Mouse (Mus musculus) CH12.LX (cell line): ENCODE results near the gene Inppl1. TPM values are rescaled to one million over a fixed set of nuclear protein-coding genes. Genes with fewer than 3 reads are reported as not detected.

Source experiments
- DNase-seq: peaks from one replicate; pipeline ENCODE4 v3.0.0-alpha.2; 2013; ENCODE audit errors: extremely low read depth
- H3K27ac ChIP-seq: 2 replicates; pipeline ENCODE4 v1.5.1; 2012; ENCODE audit warnings: low read depth, mild to moderate bottlenecking, control low read depth, moderate library complexity; ENCODE audit not compliant: insufficient read depth
- H3K27me3 ChIP-seq: replicated peaks from 2 replicates; pipeline ENCODE3; 2012; ENCODE audit warnings: inconsistent platforms
- H3K36me3 ChIP-seq, 2 experiments: replicated peaks in 1 of 2; 2 replicates each; pipeline versions ENCODE3 to v1.6.1; 2012; ENCODE audit warnings: inconsistent platforms in 1 of 2, low read length in 1 of 2, mild to moderate bottlenecking in 1 of 2, mixed read lengths in 1 of 2, moderate library complexity in 1 of 2; ENCODE audit not compliant: control insufficient read depth in 1 of 2, insufficient read depth in 1 of 2
- H3K4me1 ChIP-seq, 2 experiments: 2 replicates each; pipeline ENCODE4 v1.6.1; 2012; ENCODE audit warnings: inconsistent platforms in 1 of 2, moderate library complexity in 1 of 2; ENCODE audit not compliant: insufficient read depth in 2 of 2, control insufficient read depth in 1 of 2
- H3K4me2 ChIP-seq: 2 replicates; pipeline ENCODE4 v1.6.1; 2012; ENCODE audit warnings: low read depth, mild to moderate bottlenecking, control low read depth; ENCODE audit not compliant: poor library complexity, insufficient read depth, severe bottlenecking
- H3K4me3 ChIP-seq, 3 experiments: fragments of 150-350 bp in 1 of 3; sonication (generic) in 1 of 3; replicated peaks in 1 of 3; 2 replicates each; pipeline versions ENCODE3 to v1.5.1; 2011 to 2012; ENCODE audit warnings: low read depth in 2 of 3, low read length in 2 of 3, mild to moderate bottlenecking in 2 of 3, moderate library complexity in 2 of 3, control low read depth in 1 of 3, improper control_type of control experiment in 1 of 3, inconsistent platforms in 1 of 3, mixed read lengths in 1 of 3; ENCODE audit not compliant: poor library complexity in 1 of 3
- H3K79me2 ChIP-seq: replicated peaks from 2 replicates; pipeline ENCODE4 v1.6.1; 2012; ENCODE audit warnings: mild to moderate bottlenecking, moderate library complexity; ENCODE audit not compliant: control insufficient read depth, poor library complexity, insufficient read depth, severe bottlenecking; ENCODE audit errors: extremely low read depth
- H3K9ac ChIP-seq: 2 replicates; pipeline ENCODE4 v1.6.1; 2012; ENCODE audit warnings: low read depth, mild to moderate bottlenecking, control low read depth, moderate library complexity; ENCODE audit not compliant: insufficient read depth
- H3K9me3 ChIP-seq: replicated peaks from 2 replicates; pipeline ENCODE3; 2012; ENCODE audit warnings: low read length, inconsistent platforms, mixed read lengths
- BHLHE40 ChIP-seq: IDR thresholded peaks from 2 replicates; pipeline ENCODE4 v1.6.1; 2011; ENCODE audit warnings: mild to moderate bottlenecking, low read depth, low read length, improper control_type of control experiment
- CHD1 ChIP-seq: IDR thresholded peaks from 2 replicates; pipeline ENCODE4 v1.6.1; 2012; ENCODE audit warnings: low read depth, low read length, improper control_type of control experiment, inconsistent platforms
- CHD2 ChIP-seq: IDR thresholded peaks from 2 replicates; pipeline ENCODE4 v1.6.1; 2011; ENCODE audit warnings: low read length, improper control_type of control experiment
- E2F4 ChIP-seq: IDR thresholded peaks from 2 replicates; pipeline ENCODE4 v1.6.1; 2011; ENCODE audit warnings: low read depth, low read length, improper control_type of control experiment; ENCODE audit not compliant: insufficient replicate concordance
- EP300 ChIP-seq: IDR thresholded peaks from 2 replicates; pipeline ENCODE4 v1.6.1; 2011; ENCODE audit warnings: low read length, improper control_type of control experiment
- IRF4 ChIP-seq: IDR thresholded peaks from 2 replicates; pipeline ENCODE4 v1.6.1; 2014; ENCODE audit warnings: low read depth, mild to moderate bottlenecking, inconsistent platforms, low read length, improper control_type of control experiment
- JUND ChIP-seq: conservative IDR thresholded peaks from 2 replicates; pipeline ENCODE4 v1.6.1; 2011; ENCODE audit warnings: low read depth, low read length, improper control_type of control experiment
- KAT2A ChIP-seq: IDR thresholded peaks from 2 replicates; pipeline ENCODE4 v1.6.1; 2012; ENCODE audit warnings: low read length, improper control_type of control experiment, inconsistent platforms; ENCODE audit not compliant: insufficient replicate concordance
- MAX ChIP-seq: IDR thresholded peaks from 2 replicates; pipeline ENCODE4 v1.6.1; 2011; ENCODE audit warnings: low read length, improper control_type of control experiment
- MEF2A ChIP-seq: IDR thresholded peaks from 2 replicates; pipeline ENCODE4 v1.6.1; 2014; ENCODE audit warnings: low read depth, mild to moderate bottlenecking, inconsistent platforms, low read length, improper control_type of control experiment, borderline replicate concordance
- MYC ChIP-seq: IDR thresholded peaks from 2 replicates; pipeline ENCODE4 v1.6.1; 2011; ENCODE audit warnings: low read depth, mild to moderate bottlenecking, improper control_type of control experiment, low read length
- NELFE ChIP-seq: IDR thresholded peaks from 2 replicates; pipeline ENCODE4 v1.6.1; 2011; ENCODE audit warnings: low read depth, low read length, improper control_type of control experiment
- NRF1 ChIP-seq: IDR thresholded peaks from 2 replicates; pipeline ENCODE4 v1.6.1; 2014; ENCODE audit warnings: low read depth, mild to moderate bottlenecking, inconsistent platforms, low read length, improper control_type of control experiment, moderate library complexity
- POLR2A ChIP-seq: IDR thresholded peaks from 2 replicates; pipeline ENCODE4 v1.6.1; 2011; ENCODE audit warnings: low read depth, mild to moderate bottlenecking, improper control_type of control experiment, low read length
- RAD21 ChIP-seq: IDR thresholded peaks from 2 replicates; pipeline ENCODE4 v1.6.1; 2011; ENCODE audit warnings: low read depth, mild to moderate bottlenecking, low read length, improper control_type of control experiment, moderate library complexity
- SMC3 ChIP-seq: IDR thresholded peaks from 2 replicates; pipeline ENCODE4 v1.6.1; 2011; ENCODE audit warnings: low read depth, low read length, improper control_type of control experiment
- TBP ChIP-seq: conservative IDR thresholded peaks from 2 replicates; pipeline ENCODE4 v1.6.1; 2011; ENCODE audit warnings: low read depth, low read length, improper control_type of control experiment
- TCF12 ChIP-seq: IDR thresholded peaks from 2 replicates; pipeline ENCODE4 v1.6.1; 2014; ENCODE audit warnings: low read depth, mild to moderate bottlenecking, inconsistent platforms, low read length, improper control_type of control experiment
- ZC3H11A ChIP-seq: IDR thresholded peaks from 2 replicates; pipeline ENCODE4 v1.6.1; 2012; ENCODE audit warnings: low read depth, mild to moderate bottlenecking, inconsistent platforms, low read length, improper control_type of control experiment
- ZKSCAN1 ChIP-seq: IDR thresholded peaks from 2 replicates; pipeline ENCODE4 v1.6.1; 2012; ENCODE audit warnings: low read depth, inconsistent platforms, low read length, improper control_type of control experiment, borderline replicate concordance
- ZNF384 ChIP-seq: IDR thresholded peaks from 2 replicates; pipeline ENCODE4 v1.6.1; 2012; ENCODE audit warnings: low read depth, low read length, improper control_type of control experiment, inconsistent platforms
- dilution Hi-C: fragments of 300-500 bp; cut with MboI; formaldehyde crosslinking; loops from 2 replicates; pipeline ENCODE4 v1.14.3; 2020; ENCODE audit warnings: low sequenced_read_pairs; ENCODE audit not compliant: extremely low pct_unique_long_range_greater_than_20kb, extremely low pct_ligation_motif_present
- in situ Hi-C: fragments of 300-500 bp; cut with MboI; formaldehyde crosslinking; loops from 3 replicates; pipeline ENCODE4 v1.14.3; 2019; ENCODE audit warnings: low sequenced_read_pairs, low pct_ligation_motif_present, low pct_unique_long_range_greater_than_20kb, mixed read lengths
- polyA plus RNA-seq: library from polyadenylated mRNA; unstranded; fragments of >175 nt; gene quantifications from 2 replicates; pipeline ENCODE4 v1.2.1, GENCODE M21; 2012; ENCODE audit warnings: low read depth; ENCODE audit not compliant: insufficient read length
- total RNA-seq, 2 experiments: library from RNA; depleted of rRNA; stranded (reverse); fragments of 300-350 nt in 1 of 2; fragments of >200 nt in 1 of 2; gene quantifications; 2 replicates each; pipeline ENCODE4 v1.2.3; 2012 to 2014

Gene Inppl1
- total and polyA plus RNA-seq, 3 experiments: 27.3 to 44.3 (median 37.9) TPM

DNA sequence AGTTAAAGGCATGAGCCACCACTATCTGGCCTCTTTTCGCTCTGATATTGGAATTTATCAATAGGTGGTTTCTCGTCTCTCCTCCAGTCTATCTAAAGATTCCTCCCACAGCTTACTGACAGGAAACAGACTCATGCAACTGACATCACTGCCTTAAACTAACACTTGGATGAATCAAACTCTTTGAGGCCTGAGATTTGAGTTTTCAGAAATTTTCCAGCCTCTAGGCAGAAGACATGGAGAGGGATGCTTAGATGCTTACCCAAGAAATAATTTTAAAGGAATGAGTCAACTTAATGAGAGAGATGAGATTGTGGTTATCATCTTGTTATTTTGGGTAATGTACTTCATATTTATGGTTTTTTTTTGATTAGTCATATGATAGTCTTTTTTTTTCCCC lies 15.8 kb upstream of the Inppl1 start:
- in situ Hi-C loops (no loop called here), dilution Hi-C loops (no loop called here)
- peaks cover 4 to 28% of the 10 kb centered on the region in 2 experiments; a peak in 3 of 4 replicates for H3K4me1 ChIP-seq
- H3K9ac ChIP-seq: no peak overlapping the region
- no peaks in the 10 kb centered on the region for H3K27me3 ChIP-seq
- H3K9me3 ChIP-seq: no peaks in the 10 kb centered on the region
- H3K4me3 ChIP-seq: no peak overlapping the region
- no peaks in the 10 kb centered on the region for H3K36me3 ChIP-seq
- TF ChIP-seq MAX: no peak
- TF ChIP-seq JUND: no peak
- TF ChIP-seq IRF4: no peak
- no peak for TF ChIP-seq ZNF384
- no peak for TF ChIP-seq CHD1
- no peak for TF ChIP-seq E2F4
- TF ChIP-seq TBP: no peak
- no peak for TF ChIP-seq TCF12
- no peak for TF ChIP-seq BHLHE40
- no peak for TF ChIP-seq NELFE
- no peak for TF ChIP-seq KAT2A
- no peak for TF ChIP-seq ZKSCAN1
- no peak for TF ChIP-seq RAD21
- TF ChIP-seq NRF1: no peak
- TF ChIP-seq, all 38 proteins: peak for 0
- Histone ChIP-seq H3K79me2 (no peaks in the 10 kb centered on the region), H3K27ac (no peak overlapping the region), H3K4me2 (no peak overlapping the region)
- DNase-seq: no peak

DNA sequence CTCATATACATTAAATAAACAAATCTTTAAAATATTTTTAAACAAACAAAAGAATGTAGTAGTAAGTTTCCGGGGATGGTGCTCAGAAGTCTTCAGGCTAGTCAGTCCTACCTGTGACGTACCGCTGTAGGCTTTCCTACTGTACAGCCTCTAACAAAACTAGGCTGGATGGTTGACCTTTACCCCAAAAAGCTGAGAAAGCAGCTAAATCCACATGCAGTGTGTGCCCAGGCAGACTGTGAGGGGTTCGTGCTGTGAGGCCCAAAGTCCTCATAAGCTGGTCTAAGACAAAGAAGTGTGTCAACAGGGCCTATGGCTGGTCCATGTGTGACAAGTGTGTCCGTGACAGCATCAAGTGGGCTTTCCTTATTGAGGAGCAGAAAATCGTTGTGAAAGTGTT lies 14.8 kb upstream of the Inppl1 start:
- in situ Hi-C loops (no loop called here), dilution Hi-C loops (no loop called here)
- Histone ChIP-seq H3K4me3 (no peak overlapping the region), H3K79me2 (no peaks in the 10 kb centered on the region), H3K27me3 (no peaks in the 10 kb centered on the region), H3K36me3 (no peaks in the 10 kb centered on the region), H3K4me2 (no peak overlapping the region), H3K4me1 (peaks cover 0 to 20% of the 10 kb centered on the region in 2 experiments; a peak in 3 of 4 replicates), H3K27ac (no peak overlapping the region), H3K9me3 (no peaks in the 10 kb centered on the region), H3K9ac (no peak overlapping the region)
- no peak for DNase-seq
- TF ChIP-seq ZC3H11A: no peak
- TF ChIP-seq SMC3: no peak
- no peak for TF ChIP-seq EP300
- no peak for TF ChIP-seq MAX
- no peak for TF ChIP-seq IRF4
- no peak for TF ChIP-seq MYC
- no peak for TF ChIP-seq CHD2
- TF ChIP-seq POLR2A: no peak
- TF ChIP-seq MEF2A: no peak
- TF ChIP-seq ZKSCAN1: no peak
- TF ChIP-seq TBP: no peak
- TF ChIP-seq TCF12: no peak
- no peak for TF ChIP-seq KAT2A
- TF ChIP-seq NELFE: no peak
